Mouse (Mus musculus): ENCODE results near the gene Map10.

Map10 gene

GRCm38 (mm10) chr8:125718914-125719313, 49.3 kb downstream of the Map10 start:
- DNase-seq: no peak

- DNase-seq: no peak
Measured at GRCm38 (mm10) chr8:125722675-125723074, 53.1 kb downstream of the Map10 start.

Data from thymus, postnatal 14 days (tissue).